Mouse (Mus musculus) liver, adult 2 months (tissue): ENCODE data around the gene Pcp4l1. TPM values are rescaled to one million over a fixed set of nuclear protein-coding genes. Genes with fewer than 3 reads are reported as not detected.

ENCODE experiments used
- DNase-seq: peaks from one replicate; pipeline ENCODE4 v3.0.0-alpha.2; 2011; ENCODE audit warnings: low read depth, low spot score; ENCODE audit errors: extremely low read depth
- H3K27ac ChIP-seq: fragments of 200-500 bp; replicated peaks from 2 replicates; pipeline ENCODE4 v1.5.1; 2012; ENCODE audit warnings: low read depth, mild to moderate bottlenecking, control low read depth, inconsistent platforms, low read length; ENCODE audit not compliant: insufficient read depth
- H3K27me3 ChIP-seq: fragments of 200-500 bp; 2 replicates; pipeline ENCODE4 v1.6.1; 2012; ENCODE audit warnings: mild to moderate bottlenecking, moderate library complexity, low read length, inconsistent platforms; ENCODE audit not compliant: control insufficient read depth, insufficient read depth
- H3K36me3 ChIP-seq: fragments of 200-500 bp; 2 replicates; pipeline ENCODE4 v1.6.1; 2012; ENCODE audit warnings: low read length, inconsistent platforms; ENCODE audit not compliant: control insufficient read depth, insufficient read depth
- H3K4me1 ChIP-seq: fragments of 200-500 bp; 2 replicates; pipeline ENCODE4 v1.6.1; 2011; ENCODE audit warnings: low read length; ENCODE audit not compliant: control insufficient read depth, insufficient read depth
- H3K4me3 ChIP-seq: fragments of 200-500 bp; 2 replicates; pipeline ENCODE4 v1.5.1; 2011; ENCODE audit warnings: low read depth, mild to moderate bottlenecking, control low read depth, low read length, moderate library complexity; ENCODE audit not compliant: insufficient read depth
- H3K79me2 ChIP-seq: fragments of 200-500 bp; 2 replicates; pipeline ENCODE4 v1.6.1; 2012; ENCODE audit warnings: inconsistent platforms, mild to moderate bottlenecking, low read length, moderate library complexity; ENCODE audit not compliant: control insufficient read depth, insufficient read depth
- H3K9ac ChIP-seq: fragments of 200-500 bp; 2 replicates; pipeline ENCODE4 v1.6.1; 2012; ENCODE audit warnings: low read depth, mild to moderate bottlenecking, control low read depth, inconsistent platforms, low read length
- CTCF ChIP-seq: fragments of 200-500 bp; IDR thresholded peaks from 2 replicates; pipeline ENCODE4 v1.5.1; 2011; ENCODE audit warnings: low read depth, low read length, control low read depth
- POLR2A ChIP-seq: fragments of 200-500 bp; IDR thresholded peaks from 2 replicates; pipeline ENCODE4 v1.6.1; 2011; ENCODE audit warnings: low read length, control low read depth; ENCODE audit not compliant: insufficient read depth; ENCODE audit errors: extremely low read depth
- WGBS: fragments of 180-500 bp; shearing (Covaris S2); methylation state at CpG from one replicate; pipeline ENCODE4 v1.1.7; 2018; 5-methylcytosine and 5-hydroxymethylcytosine counted together
- polyA plus RNA-seq: library from polyadenylated mRNA; depleted of rRNA; stranded (reverse); fragments of >200 nt; gene quantifications from 2 replicates; pipeline ENCODE4 v1.2.3, GENCODE M21; 2012
- total RNA-seq: library from RNA; depleted of rRNA; stranded (reverse); fragments of >200 nt; gene quantifications from 2 replicates; pipeline ENCODE4 v1.2.3, GENCODE M21; 2014

Gene Pcp4l1
- total and polyA plus RNA-seq, 2 experiments = 10.0 to 10.5 TPM

- H3K36me3 ChIP-seq = no peaks in the 10 kb centered on the region
- no peaks in the 10 kb centered on the region for H3K27me3 ChIP-seq
- 79% methylated on average over 14 of the region's 14 CpGs for WGBS
- DNase-seq = no peak
- TF ChIP-seq POLR2A (no peak), CTCF (no peak)
- no peak overlapping the region for H3K27ac ChIP-seq
- no peak overlapping the region for H3K4me3 ChIP-seq
- peaks cover 4% of the 10 kb centered on the region; the same call in 1 of the 2 replicates for H3K79me2 ChIP-seq
- H3K4me1 ChIP-seq = no peaks in the 10 kb centered on the region
- no peak overlapping the region for H3K9ac ChIP-seq
Observed at GRCm38 (mm10) chr1:171189476-171190114, 6.5 kb downstream of the Pcp4l1 start.

- H3K9ac ChIP-seq = no peak overlapping the region
Observed at GRCm38 (mm10) chr1:171189046-171189445, 7.0 kb downstream of the Pcp4l1 start.

GRCm38 (mm10) chr1:171187851-171188700 lies 8.0 kb downstream of the Pcp4l1 start:
- H3K4me1 ChIP-seq = peaks cover 3% of the 10 kb centered on the region; the same call in 1 of the 2 replicates
- no peak overlapping the region for H3K4me3 ChIP-seq
- WGBS = 80% methylated on average over 13 of the region's 13 CpGs
- H3K79me2 ChIP-seq = peaks cover 4% of the 10 kb centered on the region; the same call in 1 of the 2 replicates
- H3K36me3 ChIP-seq = no peaks in the 10 kb centered on the region
- no peaks in the 10 kb centered on the region for H3K27me3 ChIP-seq
- no peak overlapping the region for H3K27ac ChIP-seq
- TF ChIP-seq CTCF (no peak), POLR2A (no peak)
- DNase-seq = no peak
- H3K9ac ChIP-seq = no peak overlapping the region

More at GRCm38 (mm10) chr1:171189046-171189445, 7.0 kb downstream of the Pcp4l1 start:
- no peak overlapping the region for H3K27ac ChIP-seq
- no peaks in the 10 kb centered on the region for H3K27me3 ChIP-seq
- no peak for TF ChIP-seq POLR2A
- no peak for TF ChIP-seq CTCF
- no peak for DNase-seq
- no peaks in the 10 kb centered on the region for H3K36me3 ChIP-seq
- 54% methylated on average over 8 of the region's 8 CpGs for WGBS
- H3K4me1 ChIP-seq = peaks cover 2% of the 10 kb centered on the region; the same call in 1 of the 2 replicates
- H3K79me2 ChIP-seq = peaks cover 4% of the 10 kb centered on the region; the same call in 1 of the 2 replicates
- H3K4me3 ChIP-seq = no peak overlapping the region

- Histone ChIP-seq H3K4me1 (peaks cover 3% of the 10 kb centered on the region; the same call in 1 of the 2 replicates), H3K27me3 (no peaks in the 10 kb centered on the region), H3K79me2 (peaks cover 4% of the 10 kb centered on the region; the same call in 1 of the 2 replicates), H3K36me3 (no peaks in the 10 kb centered on the region), H3K9ac (no peak overlapping the region), H3K27ac (no peak overlapping the region), H3K4me3 (no peak overlapping the region)
- no peak for TF ChIP-seq POLR2A
- no peak for TF ChIP-seq CTCF
- WGBS = 85% methylated on average over 8 of the region's 8 CpGs
- DNase-seq = no peak
Observed at GRCm38 (mm10) chr1:171185655-171186054, 10.4 kb downstream of the Pcp4l1 start.

- DNase-seq = peak; percentile 23
- TF ChIP-seq POLR2A (no peak), CTCF (0 out of 2 replicates have a peak, but pooled peaks have one; percentile 1)
- H3K27ac ChIP-seq = no peak overlapping the region
Observed at GRCm38 (mm10) chr1:171184314-171184713, 11.8 kb downstream of the Pcp4l1 start.

More at GRCm38 (mm10) chr1:171184314-171184713, 11.8 kb downstream of the Pcp4l1 start:
- no peaks in the 10 kb centered on the region for H3K27me3 ChIP-seq
- WGBS = 67% methylated on average over 7 of the region's 7 CpGs
- no peak overlapping the region for H3K9ac ChIP-seq
- peaks cover 3% of the 10 kb centered on the region; the same call in 1 of the 2 replicates for H3K4me1 ChIP-seq
- H3K79me2 ChIP-seq = peaks cover 4% of the 10 kb centered on the region; the same call in 1 of the 2 replicates
- H3K36me3 ChIP-seq = no peaks in the 10 kb centered on the region
- H3K4me3 ChIP-seq = no peak overlapping the region
